Comparison of ENCODE assay signal across 15 mouse cellular contexts in the genomic region with DNA sequence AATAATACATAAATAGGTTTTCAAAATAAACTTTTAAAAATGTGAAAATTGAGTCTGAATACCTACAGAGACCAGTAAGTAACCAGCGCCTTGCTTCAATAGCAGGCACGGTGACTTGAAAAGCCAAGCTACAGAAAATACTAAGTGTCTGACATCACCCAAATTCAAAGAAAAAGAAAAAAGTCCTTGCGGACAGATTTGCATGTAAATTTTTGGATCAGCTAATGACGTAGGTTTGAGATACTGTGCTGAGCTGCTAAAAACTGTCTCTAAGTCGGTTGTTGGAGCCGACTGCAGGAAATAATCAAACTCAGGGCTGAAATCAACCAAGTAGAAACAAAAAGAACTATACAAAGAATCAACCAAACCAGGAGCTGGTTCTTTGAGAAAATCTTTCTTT.
"Had no signal": no experiment of that assay in that cellular context is flagged by ENCODE, and none has a peak within 500 bp of the region (broad histone marks: within the 10 kb centered on the region; RNA-seq: fewer than 3 reads in every experiment).

No protein-coding gene starts in this region.

- H3K27me3 ChIP-seq: limb, embryonic 12.5 days; liver, embryonic 13.5 days; lung, embryonic 15.5 days; megakaryocyte, embryonic 14.5 days; midbrain, embryonic 12.5 days; stomach, embryonic 15.5 days had no signal

- H3K4me3 ChIP-seq: layer of hippocampus, adult 2 months; limb, embryonic 12.5 days; liver, embryonic 13.5 days; lung, embryonic 15.5 days; megakaryocyte, embryonic 14.5 days; midbrain, embryonic 12.5 days; stomach, embryonic 15.5 days had no signal

- H3K4me1 ChIP-seq: liver, embryonic 13.5 days; stomach, embryonic 15.5 days had no signal

- ATAC-seq: liver, postnatal 0 days had no signal

- H3K36me3 ChIP-seq: limb, embryonic 12.5 days; liver, embryonic 13.5 days; lung, embryonic 15.5 days; midbrain, embryonic 12.5 days; stomach, embryonic 15.5 days had no signal

- H3K27ac ChIP-seq: layer of hippocampus, adult 2 months; limb, embryonic 12.5 days; liver, embryonic 13.5 days; lung, embryonic 15.5 days; macrophage; midbrain, embryonic 12.5 days; stomach, embryonic 15.5 days had no signal

- DNase-seq: kidney, postnatal 10 days; kidney, postnatal 4 days; liver; liver, embryonic 13.5 days; liver, postnatal 0 days; lung, postnatal 14 days; right cerebral cortex, postnatal 14 days; thymus, postnatal 36 days had no signal

- H3K9me3 ChIP-seq: limb, embryonic 12.5 days; liver, embryonic 13.5 days; lung, embryonic 15.5 days; midbrain, embryonic 12.5 days; stomach, embryonic 15.5 days had no signal

- H3K4me2 ChIP-seq: limb, embryonic 12.5 days; liver, embryonic 13.5 days; lung, embryonic 15.5 days; midbrain, embryonic 12.5 days; stomach, embryonic 15.5 days had no signal

- H3K9ac ChIP-seq: limb, embryonic 12.5 days; liver, embryonic 13.5 days; liver, postnatal 0 days; lung, embryonic 15.5 days; midbrain, embryonic 12.5 days; stomach, embryonic 15.5 days had no signal
